Mouse (Mus musculus) myocyte (in vitro differentiated cells): Measurements from ENCODE around the gene Hyal6. TPM values are rescaled to one million over a fixed set of nuclear protein-coding genes. Genes with fewer than 3 reads are reported as not detected.

Source experiments
- H3K27me3 ChIP-seq: one replicate; pipeline ENCODE4 v1.6.1; 2011; ENCODE audit not compliant: control insufficient read depth, insufficient read depth, insufficient read length
- H3K36me3 ChIP-seq: one replicate; pipeline ENCODE4 v1.6.1; 2011; ENCODE audit not compliant: control insufficient read depth, insufficient read depth
- H3K4me2 ChIP-seq: one replicate; pipeline ENCODE4 v1.6.1; 2011; ENCODE audit warnings: low read depth, control low read depth
- H3K4me3 ChIP-seq: one replicate; pipeline ENCODE4 v1.5.1; 2011; ENCODE audit warnings: mild to moderate bottlenecking, control low read depth, moderate library complexity
- H3K79me2 ChIP-seq: one replicate; pipeline ENCODE4 v1.6.1; 2011; ENCODE audit not compliant: control insufficient read depth, insufficient read depth
- H3ac ChIP-seq: one replicate; pipeline ENCODE4 v1.6.1; 2011; ENCODE audit not compliant: control insufficient read depth, insufficient read length
- CEBPB ChIP-seq: IDR thresholded peaks from 2 replicates; pipeline ENCODE4 v1.6.1; 2011; ENCODE audit warnings: mild to moderate bottlenecking, moderate library complexity; ENCODE audit not compliant: poor library complexity, insufficient read depth, severe bottlenecking
- E2F4 ChIP-seq: IDR thresholded peaks from one replicate; pipeline ENCODE4 v1.6.1; 2011; ENCODE audit warnings: mild to moderate bottlenecking, control low read depth, moderate library complexity; ENCODE audit not compliant: insufficient read depth
- MAX ChIP-seq: IDR thresholded peaks from one replicate; pipeline ENCODE4 v1.6.1; 2011; ENCODE audit warnings: low read depth, mild to moderate bottlenecking, control low read depth
- MYOD1 ChIP-seq, 3 experiments: IDR thresholded peaks; one replicate each; pipeline ENCODE4 v1.6.1; 2011; ENCODE audit warnings: control low read depth in 2 of 3, low read depth in 2 of 3, mild to moderate bottlenecking in 2 of 3, moderate library complexity in 1 of 3; ENCODE audit not compliant: insufficient read length in 2 of 3, control insufficient read depth in 1 of 3
- MYOG ChIP-seq, 3 experiments: IDR thresholded peaks; one replicate each; pipeline ENCODE4 v1.6.1; 2011; ENCODE audit warnings: control low read depth in 2 of 3, low read depth in 2 of 3, mild to moderate bottlenecking in 2 of 3; ENCODE audit not compliant: insufficient read length in 2 of 3, control insufficient read depth in 1 of 3, insufficient read depth in 1 of 3
- POLR2A ChIP-seq: IDR thresholded peaks from one replicate; pipeline ENCODE4 v1.6.1; 2011; ENCODE audit warnings: low read depth, mild to moderate bottlenecking, control low read depth, moderate library complexity; ENCODE audit not compliant: insufficient read length
- POLR2AphosphoS2 ChIP-seq: IDR thresholded peaks from one replicate; pipeline ENCODE4 v1.6.1; 2011; ENCODE audit warnings: low read depth, control low read depth; ENCODE audit not compliant: insufficient read length
- REST ChIP-seq: IDR thresholded peaks from one replicate; pipeline ENCODE4 v1.6.1; 2011; ENCODE audit warnings: mild to moderate bottlenecking, control low read depth, moderate library complexity; ENCODE audit not compliant: insufficient read depth, insufficient read length
- SRF ChIP-seq: IDR thresholded peaks from one replicate; pipeline ENCODE4 v1.6.1; 2011; ENCODE audit warnings: low read depth; ENCODE audit not compliant: control insufficient read depth, insufficient read length
- TCF12 ChIP-seq: IDR thresholded peaks from one replicate; pipeline ENCODE4 v1.6.1; 2011; ENCODE audit warnings: mild to moderate bottlenecking, control low read depth; ENCODE audit not compliant: poor library complexity, insufficient read depth, severe bottlenecking
- TCF3 ChIP-seq: IDR thresholded peaks from one replicate; pipeline ENCODE4 v1.6.1; 2011; ENCODE audit warnings: low read depth, control low read depth; ENCODE audit not compliant: insufficient read length
- USF1 ChIP-seq: IDR thresholded peaks from one replicate; pipeline ENCODE4 v1.6.1; 2011; ENCODE audit warnings: low read depth, mild to moderate bottlenecking, control low read depth, moderate library complexity
- polyA plus RNA-seq: library from polyadenylated mRNA; unstranded; fragments of >200 nt; fragmentation: generic; extraction: Trizol; gene quantifications from one replicate; pipeline ENCODE4 v1.2.1, GENCODE M21; 2012; ENCODE audit warnings: missing spikeins

The Hyal6 gene
- polyA plus RNA-seq = 0.07 TPM

DNA sequence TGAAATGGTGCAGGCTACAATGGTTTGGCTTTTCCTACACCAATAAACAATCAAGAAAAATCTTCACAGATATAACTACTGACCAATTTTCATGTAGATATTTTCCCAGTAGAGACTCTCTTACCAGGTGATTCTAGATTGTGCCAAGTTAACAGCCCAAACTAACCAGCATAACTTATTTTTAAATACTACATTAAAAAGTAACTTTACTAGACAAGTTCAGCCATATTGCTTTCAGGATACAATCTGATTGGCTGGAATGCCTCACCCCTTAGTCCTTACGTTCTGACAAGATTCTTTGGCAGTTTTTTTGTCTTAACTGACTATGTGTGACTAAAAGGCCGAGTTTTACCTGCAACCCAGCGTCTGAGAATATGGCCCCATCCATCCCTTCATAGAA is at the start of gene Hyal6:
Gene Hyal6 (plus strand): TSS at position 301 of the 400 bp plus-strand sequence.
- peaks cover 3% of the 10 kb centered on the region for H3K27me3 ChIP-seq
- no peak within 1 kb of the TSS for H3ac ChIP-seq

DNA sequence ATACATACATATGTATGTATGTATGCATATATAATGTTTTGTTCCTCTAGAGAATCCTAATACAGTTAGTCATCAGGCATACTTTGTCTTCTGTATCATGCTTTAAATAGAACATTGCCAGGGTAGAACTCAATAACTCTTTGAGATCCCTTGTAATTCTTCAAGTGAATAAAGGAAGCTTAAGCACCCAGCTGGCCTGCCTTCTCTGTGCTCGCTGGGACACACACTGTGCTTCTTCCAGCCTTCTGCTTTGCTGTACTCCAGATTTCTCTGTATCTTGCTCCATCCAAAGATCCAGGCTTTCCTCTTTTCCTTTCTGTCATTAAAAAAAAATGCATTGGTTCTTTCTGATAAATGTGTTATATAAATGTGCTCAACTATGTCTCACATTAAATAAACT is 45.2 kb upstream of the Hyal6 start:
- no peaks in the 10 kb centered on the region for H3K27me3 ChIP-seq
- TF ChIP-seq E2F4 = no peak
- TF ChIP-seq MYOG (IDR thresholded peaks at IDR 0.05; ENCODE audit: control insufficient read depth in 1 of 3, insufficient read depth in 1 of 3, insufficient read length in 2 of 3, low read depth in 2 of 3) = no peak
- no peak for TF ChIP-seq MYOD1 (IDR thresholded peaks at IDR 0.05; ENCODE audit: control insufficient read depth in 1 of 3, insufficient read length in 2 of 3, low read depth in 2 of 3)
- no peak for TF ChIP-seq CEBPB
- no peak overlapping the region for H3K4me3 ChIP-seq
- no peak overlapping the region for H3K4me2 ChIP-seq
- H3K36me3 ChIP-seq = no peaks in the 10 kb centered on the region
- H3ac ChIP-seq = no peak overlapping the region
- H3K79me2 ChIP-seq = no peaks in the 10 kb centered on the region

More for the DNA sequence above, at the start of gene Hyal6:
- Histone ChIP-seq H3K79me2 (no peaks in the 10 kb centered on the region), H3K4me3 (no peak within 1 kb of the TSS), H3K36me3 (no peaks in the 10 kb centered on the region), H3K4me2 (no peak within 1 kb of the TSS)
- TF ChIP-seq POLR2AphosphoS2 = no peak
- no peak for TF ChIP-seq SRF
- no peak for TF ChIP-seq MYOD1 (IDR thresholded peaks at IDR 0.05; ENCODE audit: control insufficient read depth in 1 of 3, insufficient read length in 2 of 3, low read depth in 2 of 3)
- TF ChIP-seq CEBPB = no peak
- no peak for TF ChIP-seq E2F4
- no peak for TF ChIP-seq TCF12
- no peak for TF ChIP-seq REST
- TF ChIP-seq MAX = no peak
- TF ChIP-seq TCF3 = no peak
- no peak for TF ChIP-seq USF1
- TF ChIP-seq POLR2A = no peak
- TF ChIP-seq MYOG (IDR thresholded peaks at IDR 0.05; ENCODE audit: control insufficient read depth in 1 of 3, insufficient read depth in 1 of 3, insufficient read length in 2 of 3, low read depth in 2 of 3) = no peak

DNA sequence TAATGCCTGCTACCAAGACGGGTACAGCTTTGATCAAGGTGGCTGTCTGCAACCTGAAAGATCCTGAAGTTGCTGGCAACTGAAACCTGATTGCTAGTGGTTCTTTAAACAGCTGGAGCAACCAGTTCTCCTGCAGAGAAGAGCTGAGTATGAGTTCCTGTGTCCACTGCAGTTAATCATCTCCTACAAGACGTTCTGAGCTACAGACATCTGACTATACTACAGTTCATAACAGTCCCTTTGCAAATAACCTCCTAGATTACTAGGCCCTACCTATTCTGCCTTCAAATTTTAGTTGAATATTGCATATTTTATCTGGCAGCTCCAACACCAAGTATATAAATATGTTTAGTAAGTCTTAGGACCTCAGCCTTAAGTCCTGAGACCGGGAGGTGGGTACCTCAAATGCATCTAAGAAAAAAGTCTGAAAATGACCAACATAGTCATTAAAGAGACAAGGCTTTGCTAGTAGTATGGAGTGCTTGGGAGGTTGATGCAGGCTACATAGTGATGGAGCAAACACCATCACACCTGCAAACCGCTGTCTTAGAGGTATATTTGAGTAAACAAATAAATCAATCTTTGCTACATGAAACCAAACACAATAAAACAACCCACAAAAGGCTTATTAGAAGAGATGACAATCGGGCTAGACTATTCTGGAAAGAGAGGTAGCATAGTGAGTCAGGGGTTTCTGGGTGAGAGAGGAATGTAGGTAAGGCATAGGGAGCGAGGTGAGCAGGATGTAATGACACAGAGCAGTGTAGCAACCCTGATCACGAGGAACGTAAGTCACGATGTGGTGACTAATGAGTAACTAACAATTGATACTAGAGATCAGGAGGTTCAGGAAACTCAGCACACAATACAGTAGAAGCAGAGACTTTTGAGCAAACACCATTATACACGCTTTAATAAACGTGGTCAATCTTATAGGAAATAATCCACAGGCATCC is 38.3 kb upstream of the Hyal6 start:
- Histone ChIP-seq H3K4me2 (no peak overlapping the region), H3ac (no peak overlapping the region), H3K36me3 (no peaks in the 10 kb centered on the region), H3K79me2 (no peaks in the 10 kb centered on the region), H3K4me3 (no peak overlapping the region), H3K27me3 (no peaks in the 10 kb centered on the region)
- no peak for TF ChIP-seq POLR2A
- no peak for TF ChIP-seq E2F4

DNA sequence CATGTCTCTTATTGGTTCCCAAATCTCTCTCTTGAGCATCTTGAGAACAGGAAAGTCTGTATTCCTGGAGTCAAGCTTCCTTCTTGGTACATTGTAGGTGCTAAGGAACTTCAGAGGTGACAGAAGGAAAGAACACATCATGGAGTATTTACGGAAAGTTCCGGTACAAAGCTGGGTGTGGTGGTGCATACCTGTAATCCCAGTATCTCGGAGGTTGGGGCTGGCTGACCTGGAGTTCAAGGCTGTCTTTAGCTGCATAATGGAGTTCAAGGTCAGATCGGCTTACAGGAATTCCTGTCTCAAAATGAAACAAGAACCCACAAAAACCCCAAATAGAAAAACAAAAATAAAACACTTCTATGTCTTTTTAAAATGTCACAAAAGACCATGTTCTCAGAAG is 36.9 kb upstream of the Hyal6 start:
- no peaks in the 10 kb centered on the region for H3K36me3 ChIP-seq
- TF ChIP-seq MYOD1 (IDR thresholded peaks at IDR 0.05; ENCODE audit: control insufficient read depth in 1 of 3, insufficient read length in 2 of 3, low read depth in 2 of 3) (no peak), POLR2A (no peak), SRF (no peak), E2F4 (no peak)
- H3K4me2 ChIP-seq = no peak overlapping the region
- H3K4me3 ChIP-seq = no peak overlapping the region
- no peaks in the 10 kb centered on the region for H3K79me2 ChIP-seq
- no peak overlapping the region for H3ac ChIP-seq
- H3K27me3 ChIP-seq = no peaks in the 10 kb centered on the region

DNA sequence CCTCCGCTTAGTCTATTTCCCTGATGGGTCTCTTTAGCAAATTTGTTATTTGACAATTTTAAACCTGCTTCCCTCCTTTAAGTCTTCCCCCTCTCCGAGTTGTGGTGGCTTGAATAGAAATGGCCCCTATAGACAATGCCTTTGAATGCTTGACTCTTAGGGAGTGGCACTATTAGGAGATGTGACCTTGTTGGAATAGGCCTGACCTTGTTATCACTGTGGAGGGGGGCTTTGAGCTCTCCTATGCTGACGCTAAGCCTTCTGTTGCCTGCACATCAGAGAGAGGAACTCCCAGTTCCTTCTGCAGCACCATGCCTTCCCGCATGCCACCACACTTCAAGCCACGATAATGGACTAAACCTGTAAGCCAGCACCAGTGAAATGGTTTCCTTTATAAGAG is 35.8 kb upstream of the Hyal6 start:
- Histone ChIP-seq H3K36me3 (no peaks in the 10 kb centered on the region), H3K79me2 (no peaks in the 10 kb centered on the region), H3K27me3 (no peaks in the 10 kb centered on the region), H3K4me3 (no peak overlapping the region), H3ac (no peak overlapping the region), H3K4me2 (no peak overlapping the region)
- no peak for TF ChIP-seq POLR2AphosphoS2
- TF ChIP-seq MAX = no peak
- no peak for TF ChIP-seq POLR2A
- no peak for TF ChIP-seq MYOG (IDR thresholded peaks at IDR 0.05; ENCODE audit: control insufficient read depth in 1 of 3, insufficient read depth in 1 of 3, insufficient read length in 2 of 3, low read depth in 2 of 3)
- no peak for TF ChIP-seq MYOD1 (IDR thresholded peaks at IDR 0.05; ENCODE audit: control insufficient read depth in 1 of 3, insufficient read length in 2 of 3, low read depth in 2 of 3)
- TF ChIP-seq TCF12 = no peak
- no peak for TF ChIP-seq REST
- TF ChIP-seq TCF3 = no peak
- no peak for TF ChIP-seq E2F4
- TF ChIP-seq CEBPB = no peak
- TF ChIP-seq USF1 = no peak
- TF ChIP-seq SRF = no peak
